Mouse (Mus musculus) spleen, adult 2 months (tissue): ENCODE data around the gene Ccdc153.

ENCODE experiments used
- CTCF ChIP-seq: fragments of 200-500 bp; IDR thresholded peaks from 2 replicates; pipeline ENCODE4 v1.5.1; 2011; ENCODE audit warnings: mild to moderate bottlenecking, inconsistent platforms; ENCODE audit not compliant: insufficient read depth, insufficient read length, insufficient replicate concordance; ENCODE audit errors: extremely low read depth
- POLR2A ChIP-seq: fragments of 200-500 bp; IDR thresholded peaks from 2 replicates; pipeline ENCODE4 v1.6.1; 2011; ENCODE audit warnings: low read depth, low read length, inconsistent platforms

DNA sequence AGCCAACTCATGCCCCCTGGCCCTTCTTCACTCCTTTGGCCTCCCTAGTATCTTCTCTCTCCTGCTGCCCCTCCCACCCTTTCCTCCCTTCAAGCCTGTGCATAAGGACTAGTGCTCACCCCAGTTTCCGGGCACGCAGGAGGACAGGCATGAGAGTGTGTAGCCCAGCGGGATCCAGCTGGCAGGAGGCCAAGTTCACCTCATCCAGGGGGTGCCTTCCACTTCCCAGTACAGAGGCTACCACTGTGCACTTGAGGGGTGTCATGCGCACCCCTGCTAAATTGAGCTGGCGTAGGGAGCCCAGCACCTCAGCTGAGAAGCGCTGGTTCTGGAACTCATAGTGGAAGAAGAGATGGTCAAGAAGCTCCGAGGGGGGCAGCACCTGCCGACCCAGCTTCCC lies 15.7 kb downstream of the Ccdc153 start:
- TF ChIP-seq CTCF = no peak
- no peak for TF ChIP-seq POLR2A
